Mouse (Mus musculus) granulocyte monocyte progenitor cell, adult 5-6 weeks (primary cell): ENCODE measurements at regions not wholly inside any gene's neighbourhood (a gene's known extent, or its start where the extent isn't known, plus 50 kb on each side); places are given as distances from the start of the nearest gene placed in this dataset.

Experiments used
- ATAC-seq: replicated peaks from 2 replicates; pipeline ENCODE4 v1.8.0; 2016; ENCODE audit warnings: mild to moderate bottlenecking, moderate TSS enrichment, inconsistent platforms; ENCODE audit not compliant: poor library complexity, severe bottlenecking

- no peak for ATAC-seq
Measured at GRCm38 (mm10) chr16:93458598-93459496, 145.0 kb downstream of the Setd4 start.

GRCm38 (mm10) chr16:93458011-93458585 is 145.8 kb downstream of the Setd4 start:
- no peak for ATAC-seq

- no peak for ATAC-seq
Measured at GRCm38 (mm10) chr16:93456706-93457425, 147.0 kb downstream of the Setd4 start.

GRCm38 (mm10) chr16:93454080-93454997 is 149.5 kb downstream of the Setd4 start:
- ATAC-seq = peak; percentile 71

GRCm38 (mm10) chr16:93453056-93453455 is 150.8 kb downstream of the Setd4 start:
- no peak for ATAC-seq

- ATAC-seq = no peak
Measured at GRCm38 (mm10) chr16:93450896-93451295, 153.0 kb downstream of the Setd4 start.

- ATAC-seq = no peak
Measured at GRCm38 (mm10) chr16:93449925-93450324, 153.9 kb downstream of the Setd4 start.

- no peak for ATAC-seq
Measured at GRCm38 (mm10) chr16:93448124-93448523, 155.7 kb downstream of the Setd4 start.

GRCm38 (mm10) chr16:93446970-93447369 is 156.9 kb downstream of the Setd4 start:
- peak; percentile 56; the same call in 1 of the 2 replicates for ATAC-seq

- no peak for ATAC-seq
Measured at GRCm38 (mm10) chr16:93446206-93446605, 157.7 kb downstream of the Setd4 start.

- no peak for ATAC-seq
Measured at GRCm38 (mm10) chr16:93442837-93443236, 161.0 kb downstream of the Setd4 start.

GRCm38 (mm10) chr16:93437608-93438425 is 166.0 kb downstream of the Setd4 start:
- peak; percentile 82 for ATAC-seq

GRCm38 (mm10) chr16:93436732-93437131 is 167.1 kb downstream of the Setd4 start:
- ATAC-seq = peak; percentile 72

GRCm38 (mm10) chr16:93431316-93431715 is 172.5 kb downstream of the Setd4 start:
- ATAC-seq = no peak

- peak; percentile 64 for ATAC-seq
Measured at GRCm38 (mm10) chr16:93429324-93429781, 174.5 kb downstream of the Setd4 start.

GRCm38 (mm10) chr16:93427264-93427663 is 176.6 kb downstream of the Setd4 start:
- ATAC-seq = no peak

GRCm38 (mm10) chr16:93425731-93426130 is 178.1 kb downstream of the Setd4 start:
- ATAC-seq = no peak

GRCm38 (mm10) chr16:93423174-93423573 is 180.7 kb downstream of the Setd4 start:
- ATAC-seq = 0 out of 2 replicates have a peak, but pooled peaks have one; percentile 34

GRCm38 (mm10) chr16:93422221-93422620 is 181.6 kb downstream of the Setd4 start:
- no peak for ATAC-seq
